Mouse (Mus musculus): ENCODE measurements around the gene Dsn1. TPM values are rescaled to one million over a fixed set of nuclear protein-coding genes. Genes with fewer than 3 reads are reported as not detected.

Dsn1 gene
- 11.0 and 13.2 TPM in 2 replicates for polyA plus RNA-seq (2015; fragmentation: Nextera tagmentation; extraction: Ambion mirVana)

DNA sequence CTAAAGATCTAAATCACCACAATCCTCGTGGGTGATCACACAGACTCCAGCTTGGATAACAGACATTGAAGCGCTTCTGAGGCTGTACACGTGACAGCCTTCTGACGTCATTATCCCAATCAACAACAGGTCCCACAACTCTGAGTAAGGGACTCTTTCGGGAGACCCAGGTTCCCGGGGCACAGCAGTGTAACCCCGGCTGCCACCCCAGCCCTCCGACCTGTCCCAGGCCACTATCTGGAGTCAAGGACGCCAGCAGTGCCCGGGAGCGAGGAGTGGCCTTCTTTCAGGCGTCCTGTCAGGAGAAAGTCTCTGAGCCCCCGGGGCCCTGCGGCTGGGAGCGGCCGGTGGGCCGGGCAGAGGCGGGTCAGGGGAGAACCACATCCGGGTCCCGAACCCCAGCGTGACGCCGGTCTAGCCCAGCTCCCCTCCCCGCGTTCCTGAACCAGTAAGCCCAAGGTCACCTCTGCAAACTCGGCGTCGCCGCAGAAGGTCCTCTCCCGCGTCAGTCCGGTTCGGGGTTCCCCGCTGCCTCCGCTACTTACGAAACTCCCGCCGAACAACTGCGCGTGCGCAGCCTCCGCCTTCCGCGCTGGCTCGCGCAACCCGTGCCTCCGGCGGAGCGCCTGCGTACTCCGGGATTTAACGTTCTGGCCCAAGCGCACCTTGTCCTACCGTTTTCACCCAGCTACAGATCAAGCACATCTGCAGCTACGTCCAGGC is at the start of gene Dsn1:
Gene Dsn1 (minus strand): TSS at position 644 of the 723 bp plus-strand sequence.
- Histone ChIP-seq H3K27ac (replicated peaks) (peak within 1 kb of the TSS; percentile 79), H3K9me3 (no peaks in the 10 kb centered on the region), H3K27me3 (no peaks in the 10 kb centered on the region), H3K4me2 (peak within 1 kb of the TSS; percentile 91), H3K4me1 (replicated peaks) (peaks cover 17% of the 10 kb centered on the region), H3K36me3 (0 out of 2 replicates have a peak, but pooled peaks cover 4% of the 10 kb centered on the region), H3K9ac (peak within 1 kb of the TSS; percentile 52), H3K4me3 (peak within 1 kb of the TSS; percentile 59)
- WGBS, result under 1% methylated on average over 52 of the region's 56 CpGs
- ATAC-seq (ENCODE audit: low FRiP score, low read depth), result peak; percentile 86

DNA sequence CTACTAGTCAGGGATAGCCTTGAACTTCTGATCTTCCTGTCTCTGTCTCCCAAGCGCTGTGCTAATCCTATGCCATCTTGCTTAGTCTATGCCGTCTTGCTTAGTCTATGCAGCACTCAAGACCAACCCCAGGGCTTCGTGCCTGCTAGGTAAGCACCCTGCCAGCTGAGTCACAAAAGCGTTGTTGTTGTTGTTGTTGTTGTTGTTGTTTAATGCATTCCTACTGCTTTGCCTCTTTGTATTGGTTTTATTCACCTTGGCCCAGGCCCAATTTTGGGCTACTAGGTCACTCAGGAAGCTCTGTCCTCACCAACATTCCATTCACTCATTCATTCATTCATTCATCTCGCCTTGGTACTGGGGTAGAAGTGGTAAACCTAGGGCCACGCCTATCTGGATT is 48.8 kb upstream of the Dsn1 start:
- H3K36me3 ChIP-seq, result peaks cover 41% of the 10 kb centered on the region

DNA sequence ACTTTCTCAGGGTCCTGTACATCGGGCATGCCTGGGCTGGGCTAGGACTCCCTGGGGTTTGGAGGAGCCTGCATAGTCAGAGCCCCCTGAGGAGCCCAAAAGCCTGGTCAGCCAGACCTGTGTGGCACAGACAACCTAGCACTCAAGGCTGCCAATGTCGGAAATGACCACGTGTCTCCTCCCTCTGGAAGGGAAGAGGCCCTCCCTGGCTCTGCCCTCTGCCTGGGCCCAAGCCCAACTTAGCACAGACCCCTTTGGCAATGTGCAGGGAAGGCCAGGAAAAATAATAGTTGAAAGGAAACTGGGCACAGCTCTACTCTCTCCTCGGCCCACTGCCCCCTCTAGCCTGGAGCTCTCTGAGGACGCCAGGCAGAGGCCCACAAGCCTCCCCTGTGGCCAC is 47.9 kb upstream of the Dsn1 start:
- H3K9me3 ChIP-seq, result no peaks in the 10 kb centered on the region
- H3K36me3 ChIP-seq, result peaks cover 37% of the 10 kb centered on the region
- ATAC-seq (ENCODE audit: low FRiP score, low read depth), result peak; percentile 49
- no peak overlapping the region for H3K4me2 ChIP-seq
- peaks cover 67% of the 10 kb centered on the region for H3K4me1 ChIP-seq (replicated peaks)
- H3K27me3 ChIP-seq, result no peaks in the 10 kb centered on the region
- H3K27ac ChIP-seq (replicated peaks), result peak overlapping the region; percentile 36
- no peak overlapping the region for H3K4me3 ChIP-seq
- 61% methylated on average over 5 of the region's 5 CpGs for WGBS
- no peak overlapping the region for H3K9ac ChIP-seq

More for the DNA sequence above, 48.8 kb upstream of the Dsn1 start:
- Histone ChIP-seq H3K9ac (no peak overlapping the region), H3K4me3 (no peak overlapping the region), H3K27ac (replicated peaks) (peak overlapping the region; percentile 13; the same call in 1 of the 2 replicates), H3K27me3 (no peaks in the 10 kb centered on the region), H3K4me1 (replicated peaks) (peaks cover 58% of the 10 kb centered on the region), H3K9me3 (no peaks in the 10 kb centered on the region), H3K4me2 (no peak overlapping the region)
- WGBS, result 93% methylated on average over 6 of the region's 6 CpGs
- ATAC-seq (ENCODE audit: low FRiP score, low read depth), result no peak

DNA sequence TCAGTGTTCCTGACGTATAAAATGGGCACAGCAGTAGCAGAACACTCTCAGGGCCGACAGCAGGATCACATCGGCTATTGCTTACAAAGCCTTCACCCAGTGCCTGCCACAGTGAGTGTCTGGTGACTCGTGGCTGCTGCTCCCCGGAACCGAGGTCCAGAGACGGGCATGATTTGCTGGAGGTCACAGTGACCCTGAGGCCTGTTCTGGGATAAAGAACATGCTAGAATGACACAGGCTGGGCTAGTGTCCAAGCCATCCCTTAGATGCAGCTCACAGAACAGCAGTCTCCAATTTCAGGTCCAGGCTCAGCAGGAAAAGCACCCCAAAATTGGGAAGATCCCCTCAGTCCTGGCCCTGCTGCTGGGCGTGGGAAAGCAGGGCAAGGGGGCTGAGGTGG is 47.3 kb upstream of the Dsn1 start:
- no peak overlapping the region for H3K4me2 ChIP-seq
- no peaks in the 10 kb centered on the region for H3K27me3 ChIP-seq
- H3K9ac ChIP-seq, result no peak overlapping the region
- peaks cover 32% of the 10 kb centered on the region for H3K36me3 ChIP-seq
- H3K4me1 ChIP-seq (replicated peaks), result peaks cover 71% of the 10 kb centered on the region
- 88% methylated on average over 8 of the region's 8 CpGs for WGBS
- no peak overlapping the region for H3K4me3 ChIP-seq
- no peak for ATAC-seq (ENCODE audit: low FRiP score, low read depth)
- peak overlapping the region; percentile 36; the same call in 1 of the 2 replicates for H3K27ac ChIP-seq (replicated peaks)
- no peaks in the 10 kb centered on the region for H3K9me3 ChIP-seq

DNA sequence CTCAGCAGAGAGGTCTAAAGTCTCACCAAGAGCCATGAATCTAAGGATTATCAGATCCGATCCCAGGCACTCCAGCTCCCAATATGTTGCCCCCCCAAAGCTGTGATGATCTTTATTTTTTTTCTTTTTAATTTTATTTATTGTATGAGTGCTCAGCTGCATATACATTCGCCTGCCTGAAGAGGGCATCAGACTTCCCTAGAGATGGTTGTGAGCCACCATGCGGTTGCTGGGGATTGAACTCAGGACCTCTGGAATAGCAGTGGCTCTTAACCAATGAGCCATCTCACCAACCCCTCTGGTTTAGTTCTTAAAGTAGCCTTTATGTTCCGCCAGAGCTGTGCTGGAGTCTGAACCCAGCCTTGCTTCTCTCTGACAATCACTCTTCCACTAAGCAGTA is 46.8 kb upstream of the Dsn1 start:
- peaks cover 28% of the 10 kb centered on the region for H3K36me3 ChIP-seq
- H3K27me3 ChIP-seq, result no peaks in the 10 kb centered on the region
- no peak overlapping the region for H3K9ac ChIP-seq
- no peak overlapping the region for H3K27ac ChIP-seq (replicated peaks)
- no peak for ATAC-seq (ENCODE audit: low FRiP score, low read depth)
- no peak overlapping the region for H3K4me2 ChIP-seq
- H3K4me3 ChIP-seq, result no peak overlapping the region
- WGBS, result 74% methylated on average over 4 of the region's 4 CpGs
- H3K4me1 ChIP-seq (replicated peaks), result peaks cover 71% of the 10 kb centered on the region
- no peaks in the 10 kb centered on the region for H3K9me3 ChIP-seq

DNA sequence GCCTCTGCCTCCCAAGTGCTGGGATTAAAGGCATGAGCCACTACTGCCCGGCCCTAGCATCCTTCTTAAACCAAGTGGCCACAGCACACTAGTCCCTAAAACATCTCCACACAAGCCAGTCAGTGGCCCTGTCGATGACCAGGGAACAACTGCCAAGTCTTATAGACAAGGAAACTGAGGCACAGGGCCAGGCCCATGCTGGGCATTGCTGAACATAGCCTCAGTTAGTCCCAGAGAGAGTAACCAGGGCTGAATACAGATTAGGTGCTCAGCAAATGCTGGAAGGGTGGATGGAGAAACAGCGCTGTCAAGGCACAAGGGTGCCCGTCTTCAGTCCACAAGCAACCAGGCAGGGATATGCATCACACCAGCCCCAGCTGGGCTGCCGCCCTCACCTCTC is 46.2 kb upstream of the Dsn1 start:
- WGBS, result 90% methylated on average over 5 of the region's 5 CpGs
- Histone ChIP-seq H3K9me3 (no peaks in the 10 kb centered on the region), H3K27me3 (no peaks in the 10 kb centered on the region), H3K36me3 (peaks cover 28% of the 10 kb centered on the region), H3K4me2 (no peak overlapping the region), H3K27ac (replicated peaks) (no peak overlapping the region), H3K9ac (no peak overlapping the region), H3K4me3 (no peak overlapping the region), H3K4me1 (replicated peaks) (peaks cover 71% of the 10 kb centered on the region)
- ATAC-seq (ENCODE audit: low FRiP score, low read depth), result no peak

DNA sequence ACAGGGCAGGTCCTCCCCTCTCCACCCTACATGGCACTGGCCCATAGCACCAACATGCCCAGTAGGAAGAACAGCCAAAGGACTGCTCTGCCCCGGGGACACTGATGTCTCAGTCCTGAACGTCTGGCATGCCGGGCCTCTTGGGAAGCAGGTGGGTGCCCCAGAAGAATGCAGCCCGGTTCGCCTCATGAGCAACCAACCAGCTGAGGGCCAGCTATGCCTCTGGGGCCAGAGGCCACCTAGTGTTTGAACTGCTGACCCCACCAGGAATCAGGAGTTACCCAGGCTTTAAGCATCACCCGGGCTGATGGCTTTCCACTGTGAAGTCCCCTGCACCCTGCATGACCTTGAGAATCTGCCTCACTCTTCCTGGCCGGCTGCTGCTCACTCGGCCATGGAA is 45.5 kb upstream of the Dsn1 start:
- H3K9me3 ChIP-seq, result no peaks in the 10 kb centered on the region
- peaks cover 71% of the 10 kb centered on the region for H3K4me1 ChIP-seq (replicated peaks)
- no peak overlapping the region for H3K4me2 ChIP-seq
- WGBS, result 71% methylated on average over 8 of the region's 8 CpGs
- 0 out of 2 replicates have a peak overlapping the region, but pooled peaks have one; percentile 2 for H3K27ac ChIP-seq (replicated peaks)
- no peaks in the 10 kb centered on the region for H3K27me3 ChIP-seq
- H3K4me3 ChIP-seq, result no peak overlapping the region
- H3K9ac ChIP-seq, result no peak overlapping the region
- peaks cover 28% of the 10 kb centered on the region for H3K36me3 ChIP-seq
- ATAC-seq (ENCODE audit: low FRiP score, low read depth), result no peak

DNA sequence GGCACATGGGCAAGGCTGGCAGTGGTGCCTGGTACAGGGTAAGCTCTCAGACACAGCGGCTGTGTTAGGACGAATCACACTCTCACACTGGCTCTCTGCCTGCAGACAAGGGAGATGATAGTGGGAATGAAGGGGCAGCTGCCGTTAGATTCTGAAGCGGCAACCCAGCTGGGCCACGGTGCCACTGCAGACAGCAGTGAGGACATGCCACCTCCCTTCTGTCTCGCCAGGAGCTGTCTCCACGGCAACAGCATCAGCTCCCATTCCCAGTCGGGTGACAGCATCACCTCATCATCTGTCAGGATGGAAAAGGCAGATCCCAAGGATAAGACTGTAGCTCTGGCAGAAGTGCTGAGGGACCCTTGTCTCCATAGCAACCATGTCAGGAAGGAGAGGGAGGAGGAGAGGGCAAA is 42.9 kb upstream of the Dsn1 start:
- peak; percentile 88 for ATAC-seq (ENCODE audit: low FRiP score, low read depth)

DNA sequence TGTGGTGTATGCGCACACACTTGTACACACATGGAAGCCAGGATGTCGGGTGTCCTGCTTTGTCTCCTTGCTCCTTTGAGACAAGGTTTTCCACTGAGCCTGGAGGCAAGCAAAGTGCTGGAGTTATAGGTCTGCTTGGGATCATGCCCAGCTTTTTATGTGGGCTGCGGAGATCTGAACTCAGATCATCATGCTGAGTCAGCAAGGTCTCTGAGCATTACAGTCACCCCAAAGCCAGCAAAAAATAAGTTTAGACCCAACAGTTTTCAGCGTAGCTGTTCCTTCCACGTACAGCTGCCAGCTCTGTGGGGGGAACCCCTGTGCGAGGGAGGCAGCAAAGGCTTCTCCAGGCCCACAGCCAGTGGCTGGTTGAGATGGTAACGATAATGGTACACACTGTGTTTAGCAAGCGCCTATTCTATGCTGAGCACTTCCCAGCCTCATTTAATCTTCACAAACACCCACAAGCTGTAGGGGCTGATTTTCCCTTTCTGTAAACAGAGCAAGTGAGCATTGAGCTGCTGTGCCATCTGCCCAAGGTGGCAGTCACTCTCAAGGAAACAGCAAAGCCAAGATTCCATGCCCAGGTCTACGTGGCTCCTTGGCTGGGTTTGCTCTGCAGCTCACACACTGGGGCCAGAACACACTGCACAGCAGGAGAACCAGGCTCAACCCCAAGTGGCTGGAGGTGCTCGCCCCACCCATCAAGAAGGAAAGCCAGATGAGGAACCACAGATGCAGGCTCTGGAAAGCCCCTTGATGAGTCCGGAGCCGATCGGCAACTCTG is 41.6 kb upstream of the Dsn1 start:
- Histone ChIP-seq H3K9me3 (no peaks in the 10 kb centered on the region), H3K27ac (replicated peaks) (peak overlapping the region; percentile 90), H3K4me2 (0 out of 2 replicates have a peak overlapping the region, but pooled peaks have one; percentile 7), H3K9ac (no peak overlapping the region), H3K4me1 (replicated peaks) (peaks cover 59% of the 10 kb centered on the region), H3K4me3 (no peak overlapping the region), H3K27me3 (no peaks in the 10 kb centered on the region), H3K36me3 (peaks cover 40% of the 10 kb centered on the region)
- 62% methylated on average over 13 of the region's 13 CpGs for WGBS
- ATAC-seq (ENCODE audit: low FRiP score, low read depth), result peak; percentile 19; the same call in 1 of the 2 replicates

More for the DNA sequence above, 42.9 kb upstream of the Dsn1 start:
- Histone ChIP-seq H3K4me3 (peak overlapping the region; percentile 10; the same call in 1 of the 2 replicates), H3K9ac (peak overlapping the region; percentile 24; the same call in 1 of the 2 replicates), H3K27me3 (no peaks in the 10 kb centered on the region), H3K36me3 (peaks cover 40% of the 10 kb centered on the region), H3K4me2 (peak overlapping the region; percentile 45), H3K9me3 (no peaks in the 10 kb centered on the region), H3K4me1 (replicated peaks) (peaks cover 64% of the 10 kb centered on the region), H3K27ac (replicated peaks) (peak overlapping the region; percentile 90)
- 19% methylated on average over 8 of the region's 8 CpGs for WGBS

DNA sequence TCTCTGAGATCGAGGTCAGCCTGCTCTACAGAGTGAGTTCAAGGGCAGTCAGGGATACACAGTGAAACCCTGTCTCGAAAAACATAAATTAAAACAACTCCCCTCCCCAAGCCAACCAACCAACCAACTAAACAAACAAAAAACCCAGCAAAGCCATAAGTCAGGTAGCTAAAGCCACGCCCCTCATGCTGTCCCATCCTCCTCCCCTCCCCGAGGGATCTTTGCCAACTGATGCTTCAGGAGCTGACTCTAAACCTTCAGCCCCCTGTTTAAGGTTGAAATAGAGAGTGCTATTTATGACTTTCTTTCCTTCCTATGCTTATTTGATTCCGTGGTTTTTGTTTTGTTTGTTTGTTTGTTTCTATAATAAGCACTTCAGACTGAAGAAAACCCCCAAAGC is 40.0 kb upstream of the Dsn1 start:
- Histone ChIP-seq H3K4me3 (no peak overlapping the region), H3K36me3 (peaks cover 28% of the 10 kb centered on the region), H3K9ac (no peak overlapping the region), H3K27me3 (no peaks in the 10 kb centered on the region), H3K9me3 (no peaks in the 10 kb centered on the region), H3K27ac (replicated peaks) (0 out of 2 replicates have a peak overlapping the region, but pooled peaks have one; percentile 3), H3K4me1 (replicated peaks) (peaks cover 51% of the 10 kb centered on the region), H3K4me2 (no peak overlapping the region)
- WGBS, result 92% methylated on average over 5 of the region's 5 CpGs
- no peak for ATAC-seq (ENCODE audit: low FRiP score, low read depth)

DNA sequence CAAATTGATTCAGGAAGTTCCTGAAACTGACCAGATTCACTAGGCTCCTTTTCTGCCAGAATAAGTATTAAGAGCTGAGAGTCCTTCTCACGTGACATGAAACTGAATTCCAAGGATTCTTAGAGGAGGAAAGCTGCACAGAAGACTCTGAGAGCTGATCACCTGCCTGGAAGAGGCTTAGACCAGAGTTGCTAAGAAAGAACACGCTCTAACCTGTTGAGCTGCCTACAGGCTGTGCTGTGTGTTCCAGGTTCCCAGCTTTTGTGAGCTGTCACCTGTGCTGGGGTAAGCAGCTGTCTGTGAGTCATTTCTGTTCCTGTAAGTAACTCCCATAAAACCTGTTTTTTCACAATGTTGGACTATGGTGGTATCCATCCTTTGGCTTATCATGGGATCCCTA is 39.0 kb upstream of the Dsn1 start:
- H3K9ac ChIP-seq, result no peak overlapping the region
- peaks cover 43% of the 10 kb centered on the region for H3K4me1 ChIP-seq (replicated peaks)
- H3K27me3 ChIP-seq, result no peaks in the 10 kb centered on the region
- ATAC-seq (ENCODE audit: low FRiP score, low read depth), result no peak
- no peaks in the 10 kb centered on the region for H3K9me3 ChIP-seq
- no peak overlapping the region for H3K4me2 ChIP-seq
- H3K27ac ChIP-seq (replicated peaks), result no peak overlapping the region
- no peak overlapping the region for H3K4me3 ChIP-seq
- peaks cover 32% of the 10 kb centered on the region for H3K36me3 ChIP-seq
- WGBS, result 97% methylated on average over 2 of the region's 2 CpGs

DNA sequence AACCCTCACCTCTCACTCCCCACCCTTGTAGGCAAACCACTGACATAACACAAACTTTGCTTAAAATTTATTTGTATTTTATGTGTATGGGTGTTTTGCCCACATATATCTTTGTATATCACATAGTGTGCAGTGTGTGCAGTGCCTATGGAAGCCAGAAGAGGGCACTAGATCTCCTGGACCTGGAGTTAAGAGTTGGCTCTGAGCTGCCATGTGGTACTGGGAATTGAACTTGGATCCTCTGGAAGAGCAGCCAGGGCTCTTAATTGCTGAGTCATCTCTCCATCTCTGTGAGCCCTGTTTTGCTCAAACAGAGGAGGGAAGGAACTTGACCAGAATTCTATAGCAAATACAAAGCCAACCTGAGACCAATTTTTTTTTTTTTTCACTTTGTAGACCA is 37.0 kb upstream of the Dsn1 start:
- H3K9ac ChIP-seq, result no peak overlapping the region
- peaks cover 51% of the 10 kb centered on the region for H3K36me3 ChIP-seq
- no peak overlapping the region for H3K4me2 ChIP-seq
- peaks cover 36% of the 10 kb centered on the region for H3K4me1 ChIP-seq (replicated peaks)
- no peaks in the 10 kb centered on the region for H3K9me3 ChIP-seq
- no peak overlapping the region for H3K4me3 ChIP-seq
- H3K27me3 ChIP-seq, result no peaks in the 10 kb centered on the region
- no peak overlapping the region for H3K27ac ChIP-seq (replicated peaks)
- ATAC-seq (ENCODE audit: low FRiP score, low read depth), result no peak
